Mouse (Mus musculus): ENCODE results near the gene Mesd. TPM values are rescaled to one million over a fixed set of nuclear protein-coding genes. Genes with fewer than 3 reads are reported as not detected.

The Mesd gene
- total RNA-seq (2014; rRNA removed; ENCODE audit: low replicate concordance) (21.4 and 54.8 TPM in 2 replicates), polyA plus RNA-seq (2015; fragmentation: Nextera tagmentation; extraction: Ambion mirVana) (58.0 and 60.2 TPM in 2 replicates)

DNA sequence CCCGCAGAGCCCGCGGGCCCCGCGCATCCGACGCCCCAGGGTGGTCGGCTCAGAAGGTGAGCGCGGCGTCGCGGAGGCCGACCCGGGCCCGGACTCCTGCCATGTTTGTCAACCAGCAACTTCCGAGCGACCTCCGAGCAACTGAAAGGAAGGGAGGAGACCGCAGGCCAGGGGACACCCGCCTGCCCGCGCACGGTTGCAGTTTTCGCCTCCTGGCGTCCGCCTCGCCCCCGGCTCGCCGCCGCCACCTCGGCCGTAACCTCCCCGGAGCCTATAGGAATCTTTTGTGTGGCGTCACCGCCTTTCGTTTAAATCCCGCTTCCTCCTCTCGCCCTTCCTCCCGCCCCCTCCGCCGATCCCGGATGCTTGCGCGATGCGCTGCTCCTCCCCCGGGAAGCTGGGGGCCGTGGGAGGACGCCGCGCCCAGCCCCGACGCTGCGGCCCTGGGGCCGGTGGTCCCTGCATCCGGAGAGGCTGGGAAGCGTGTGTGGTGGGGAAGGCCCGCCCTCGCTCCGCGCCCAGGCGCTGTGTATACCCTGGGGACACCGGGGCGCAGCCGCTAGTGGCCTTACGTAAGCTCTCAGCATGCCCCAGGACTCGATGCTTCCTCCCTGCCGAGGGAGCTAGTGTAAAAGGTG, at the start of gene Mesd, which contains the start of gene Tlnrd1:
TSS of gene Mesd (plus strand) at position 446 of the 638 bp plus-strand sequence.
TSS of gene Tlnrd1 (minus strand) at position 285 of the 638 bp plus-strand sequence.
- H3K27ac ChIP-seq (ENCODE audit: low read depth), result peak within 1 kb of the TSS; percentile 90
- H3K27me3 ChIP-seq (ENCODE audit: control insufficient read depth, insufficient read depth, low read length), result no peaks in the 10 kb centered on the region
- H3K4me1 ChIP-seq (ENCODE audit: control insufficient read depth, insufficient read depth), result peaks cover 25% of the 10 kb centered on the region
- ATAC-seq (ENCODE audit: insufficient read depth, low read depth), result peak; percentile 77
- peak within 1 kb of the TSS; percentile 93 for H3K4me2 ChIP-seq (ENCODE audit: low read depth, low read length)
- H3K36me3 ChIP-seq (replicated peaks; ENCODE audit: control insufficient read depth, insufficient read depth, low read length), result no peaks in the 10 kb centered on the region
- DNase-seq (ENCODE audit: low spot score), result peak; percentile 94
- peak within 1 kb of the TSS; percentile 87 for H3K4me3 ChIP-seq (ENCODE audit: low read depth, low read length)
- TF ChIP-seq EP300 (IDR thresholded peaks at IDR 0.05; ENCODE audit: low read depth), result peak; percentile 78
- TF ChIP-seq CTCF (IDR thresholded peaks at IDR 0.05; ENCODE audit: low read depth), result no peak
- H3K9ac ChIP-seq (replicated peaks; ENCODE audit: low read depth, low read length), result peak within 1 kb of the TSS; percentile 93
- H3K9me3 ChIP-seq (replicated peaks; ENCODE audit: control insufficient read depth, low read length), result no peaks in the 10 kb centered on the region
- WGBS, result under 1% methylated on average over 60 of the region's 69 CpGs

GRCm38 (mm10) chr7:83838525-83839224, 45.6 kb upstream of the Mesd start:
- ATAC-seq (ENCODE audit: insufficient read depth, low read depth) (no peak), DNase-seq (ENCODE audit: low spot score) (no peak)
- H3K4me1 ChIP-seq (ENCODE audit: control insufficient read depth, insufficient read depth), result peaks cover 14% of the 10 kb centered on the region
- no peaks in the 10 kb centered on the region for H3K27me3 ChIP-seq (ENCODE audit: control insufficient read depth, insufficient read depth, low read length)
- H3K4me3 ChIP-seq (ENCODE audit: low read depth, low read length), result no peak overlapping the region
- no peak overlapping the region for H3K27ac ChIP-seq (ENCODE audit: low read depth)
- no peak overlapping the region for H3K9ac ChIP-seq (replicated peaks; ENCODE audit: low read depth, low read length)
- TF ChIP-seq CTCF (IDR thresholded peaks at IDR 0.05; ENCODE audit: low read depth) (no peak), EP300 (IDR thresholded peaks at IDR 0.05; ENCODE audit: low read depth) (no peak)
- H3K4me2 ChIP-seq (ENCODE audit: low read depth, low read length), result no peak overlapping the region
- H3K9me3 ChIP-seq (replicated peaks; ENCODE audit: control insufficient read depth, low read length), result no peaks in the 10 kb centered on the region
- H3K36me3 ChIP-seq (replicated peaks; ENCODE audit: control insufficient read depth, insufficient read depth, low read length), result no peaks in the 10 kb centered on the region
- 60% methylated on average over 5 of the region's 5 CpGs for WGBS

- no peaks in the 10 kb centered on the region for H3K9me3 ChIP-seq (replicated peaks; ENCODE audit: control insufficient read depth, low read length)
- DNase-seq (ENCODE audit: low spot score) (no peak), ATAC-seq (ENCODE audit: insufficient read depth, low read depth) (no peak)
- no peak overlapping the region for H3K4me3 ChIP-seq (ENCODE audit: low read depth, low read length)
- H3K27ac ChIP-seq (ENCODE audit: low read depth), result no peak overlapping the region
- WGBS, result 75% methylated on average over 2 of the region's 2 CpGs
- no peaks in the 10 kb centered on the region for H3K27me3 ChIP-seq (ENCODE audit: control insufficient read depth, insufficient read depth, low read length)
- no peak overlapping the region for H3K9ac ChIP-seq (replicated peaks; ENCODE audit: low read depth, low read length)
- no peak overlapping the region for H3K4me2 ChIP-seq (ENCODE audit: low read depth, low read length)
- H3K4me1 ChIP-seq (ENCODE audit: control insufficient read depth, insufficient read depth), result peaks cover 14% of the 10 kb centered on the region
- no peak for TF ChIP-seq EP300 (IDR thresholded peaks at IDR 0.05; ENCODE audit: low read depth)
- TF ChIP-seq CTCF (IDR thresholded peaks at IDR 0.05; ENCODE audit: low read depth), result no peak
- H3K36me3 ChIP-seq (replicated peaks; ENCODE audit: control insufficient read depth, insufficient read depth, low read length), result no peaks in the 10 kb centered on the region
These were observed 44.2 kb upstream of the Mesd start for GRCm38 (mm10) chr7:83840076-83840475.

DNA sequence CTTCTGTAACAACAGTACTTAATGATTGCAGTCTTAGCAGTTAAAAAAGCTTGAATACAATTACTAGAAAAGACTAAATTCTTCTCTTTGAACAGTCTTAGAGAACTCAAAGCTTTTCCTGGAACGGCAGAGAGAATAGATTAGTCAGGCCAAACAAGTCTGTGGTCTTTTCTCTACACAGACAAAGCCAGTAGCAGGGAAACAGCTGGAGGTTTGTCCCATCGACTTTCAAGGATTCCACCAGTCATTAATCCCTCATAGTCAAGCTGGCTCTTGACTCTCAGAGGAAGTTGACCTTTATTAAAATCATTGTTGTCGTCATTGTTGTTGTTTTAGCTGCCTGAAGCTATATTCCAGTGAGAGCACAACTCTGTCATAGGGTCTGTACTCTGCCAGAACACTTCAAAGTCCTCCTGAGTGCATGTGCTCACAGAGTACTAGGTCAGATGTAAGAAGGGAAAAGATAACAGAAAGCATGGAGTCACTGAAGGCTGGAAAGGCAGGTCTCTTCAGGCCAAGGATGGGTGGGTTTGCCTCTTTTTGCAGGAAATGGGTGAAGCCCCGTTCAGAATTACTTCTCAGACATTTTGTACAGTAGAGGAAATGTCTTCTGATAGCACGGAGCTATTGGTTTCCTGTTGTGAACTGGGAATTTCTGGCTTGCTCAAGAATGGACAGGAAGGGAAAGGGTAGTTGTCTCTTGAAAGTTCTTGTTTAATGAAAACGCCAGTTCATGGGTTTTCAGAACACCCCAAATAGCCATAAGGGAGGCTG, 41.6 kb upstream of the Mesd start:
- Histone ChIP-seq H3K9me3 (replicated peaks; ENCODE audit: control insufficient read depth, low read length) (no peaks in the 10 kb centered on the region), H3K4me1 (ENCODE audit: control insufficient read depth, insufficient read depth) (peaks cover 18% of the 10 kb centered on the region), H3K27ac (ENCODE audit: low read depth) (peak overlapping the region; percentile 74), H3K4me3 (ENCODE audit: low read depth, low read length) (no peak overlapping the region), H3K27me3 (ENCODE audit: control insufficient read depth, insufficient read depth, low read length) (no peaks in the 10 kb centered on the region), H3K36me3 (replicated peaks; ENCODE audit: control insufficient read depth, insufficient read depth, low read length) (no peaks in the 10 kb centered on the region), H3K4me2 (ENCODE audit: low read depth, low read length) (no peak overlapping the region), H3K9ac (replicated peaks; ENCODE audit: low read depth, low read length) (no peak overlapping the region)
- no peak for TF ChIP-seq CTCF (IDR thresholded peaks at IDR 0.05; ENCODE audit: low read depth)
- no peak for TF ChIP-seq EP300 (IDR thresholded peaks at IDR 0.05; ENCODE audit: low read depth)
- DNase-seq (ENCODE audit: low spot score) (peak; percentile 25), ATAC-seq (ENCODE audit: insufficient read depth, low read depth) (peak; percentile 72)
- 43% methylated on average over 6 of the region's 6 CpGs for WGBS

- TF ChIP-seq CTCF (IDR thresholded peaks at IDR 0.05; ENCODE audit: low read depth) (no peak), EP300 (IDR thresholded peaks at IDR 0.05; ENCODE audit: low read depth) (no peak)
- Histone ChIP-seq H3K9me3 (replicated peaks; ENCODE audit: control insufficient read depth, low read length) (no peaks in the 10 kb centered on the region), H3K4me3 (ENCODE audit: low read depth, low read length) (no peak overlapping the region), H3K9ac (replicated peaks; ENCODE audit: low read depth, low read length) (no peak overlapping the region), H3K27me3 (ENCODE audit: control insufficient read depth, insufficient read depth, low read length) (no peaks in the 10 kb centered on the region), H3K36me3 (replicated peaks; ENCODE audit: control insufficient read depth, insufficient read depth, low read length) (no peaks in the 10 kb centered on the region), H3K4me1 (ENCODE audit: control insufficient read depth, insufficient read depth) (peaks cover 18% of the 10 kb centered on the region), H3K27ac (ENCODE audit: low read depth) (no peak overlapping the region), H3K4me2 (ENCODE audit: low read depth, low read length) (no peak overlapping the region)
- ATAC-seq (ENCODE audit: insufficient read depth, low read depth) (no peak), DNase-seq (ENCODE audit: low spot score) (no peak)
- 82% methylated on average over 3 of the region's 3 CpGs for WGBS
These were observed 39.5 kb upstream of the Mesd start for GRCm38 (mm10) chr7:83844807-83845206.
